Mouse (Mus musculus) testis, adult 10 weeks (tissue): ENCODE results near the gene Olfr871. TPM values are rescaled to one million over a fixed set of nuclear protein-coding genes. Genes with fewer than 3 reads are reported as not detected.

Source experiments
- polyA plus RNA-seq: library from polyadenylated mRNA; stranded (reverse); fragments of 350-450 nt; fragmentation: Illumina TruSeq; extraction: RNeasy Lipid Tissue Mini Kit (QIAGEN cat#74804); gene quantifications from one replicate; pipeline ENCODE4 v1.2.3, GENCODE M21; 2014; ENCODE audit warnings: low read depth, low replicate concordance

Gene Olfr871
- polyA plus RNA-seq, result not detected

GRCm38 (mm10) chr9:20211907-20212306, at the start of gene Olfr871:
TSS of gene Olfr871 (plus strand) at chr9:20212207.

GRCm38 (mm10) chr9:20173957-20174356, 38.0 kb upstream of the Olfr871 start, which contains the start of gene Olfr870:
TSS of gene Olfr870 (minus strand) at chr9:20174057.

GRCm38 (mm10) chr9:20236819-20237218, 24.8 kb downstream of the Olfr871 start, which contains the start of gene Olfr872:
TSS of gene Olfr872 (plus strand) at chr9:20237119.

Other genes starting within 250 kb of the Olfr871 start
- not detected for gene Olfr866, start 184.2 kb upstream of the Olfr871 start, polyA plus RNA-seq
- not detected for gene Olfr867, start 154.6 kb upstream of the Olfr871 start, polyA plus RNA-seq
- not detected for gene Olfr868, start 113.6 kb upstream of the Olfr871 start, polyA plus RNA-seq
- not detected for gene Olfr869, start 83.2 kb upstream of the Olfr871 start, polyA plus RNA-seq
- gene Olfr870, start 38.1 kb upstream of the Olfr871 start, polyA plus RNA-seq, result not detected
- gene Olfr872, start 24.9 kb downstream of the Olfr871 start, polyA plus RNA-seq, result 1.4 TPM
- gene Olfr39, start 70.1 kb downstream of the Olfr871 start, polyA plus RNA-seq, result 0.91 TPM
- 0.57 TPM for gene Olfr873, start 86.3 kb downstream of the Olfr871 start, polyA plus RNA-seq
- gene Olfr18, start 123.9 kb downstream of the Olfr871 start, polyA plus RNA-seq, result not detected
- gene Zfp560, start 173.0 kb downstream of the Olfr871 start, polyA plus RNA-seq, result 48.6 TPM
- 16.9 TPM for gene Zfp26, start 248.0 kb downstream of the Olfr871 start, polyA plus RNA-seq